Mouse (Mus musculus) left cerebral cortex, postnatal 14 days (tissue): ENCODE measurements around the gene Tmed10. TPM values are rescaled to one million over a fixed set of nuclear protein-coding genes. Genes with fewer than 3 reads are reported as not detected.

Experiments
- DNase-seq, 2 experiments: peaks; one replicate each; pipeline ENCODE4 v3.0.0; 2021 to 2022; ENCODE audit warnings: low spot score in 2 of 2, mixed read lengths in 1 of 2
- intact Hi-C: fragments of 180-260 bp; cut with DNase I; formaldehyde crosslinking; loops from one replicate; pipeline ENCODE4 v1.15.1; 2025
- total RNA-seq, 2 experiments: library from RNA; stranded (reverse); gene quantifications; 2 replicates each; pipeline ENCODE4 v1.2.3; 2021

Tmed10 gene
- total RNA-seq, 2 experiments from 2014 or later, result 157 to 161 TPM

DNA sequence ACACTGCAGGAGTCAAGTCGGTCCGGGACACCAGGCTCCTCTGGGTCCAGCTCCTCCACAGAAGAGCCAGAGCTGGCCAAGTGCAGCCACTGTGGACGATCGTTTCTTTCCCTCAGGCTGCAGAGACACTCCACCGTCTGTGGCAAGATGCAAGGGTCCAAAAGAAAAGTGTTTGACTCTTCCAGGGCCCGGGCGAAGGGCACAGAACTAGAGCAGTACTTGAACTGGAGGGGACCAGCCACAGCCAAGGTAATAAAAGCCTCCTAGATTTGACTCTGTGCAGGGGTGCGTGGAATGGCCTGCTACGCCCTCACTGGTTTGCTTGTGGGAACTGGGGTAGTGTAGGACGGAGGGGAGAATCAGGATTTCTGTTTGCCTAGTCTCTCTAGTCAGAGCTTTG is 84.0 kb downstream of the Tmed10 start:
- no peak for DNase-seq
- intact Hi-C loops, result no loop called here

Other genes starting within 250 kb of the Tmed10 start
- 10 to 100 TPM; 37.9 to 41.1 TPM for gene Rps6kl1, start 223.6 kb downstream of the Tmed10 start, total RNA-seq
- gene Pgf, start 197.1 kb downstream of the Tmed10 start, total RNA-seq, result 1 to 10 TPM; 2.5 to 2.7 TPM
- gene Eif2b2, start 155.4 kb downstream of the Tmed10 start, total RNA-seq, result 10 to 100 TPM; 63.5 to 65.0 TPM
- gene Mlh3, start 104.2 kb downstream of the Tmed10 start, total RNA-seq, result 10 to 100 TPM; 14.3 TPM
- gene Acyp1, start 86.4 kb downstream of the Tmed10 start, total RNA-seq, result 10 to 100 TPM; 35.2 to 35.5 TPM
- 1 to 10 TPM; 1.4 to 1.5 TPM for gene Zc2hc1c, start 86.3 kb downstream of the Tmed10 start, total RNA-seq
- gene Nek9, start 35.5 kb downstream of the Tmed10 start, total RNA-seq, result 10 to 100 TPM; 25.1 to 26.4 TPM
- 10 to 100 TPM; 31.1 to 40.8 TPM for gene Fos, start 99.0 kb upstream of the Tmed10 start, total RNA-seq
- gene Jdp2, start 224.2 kb upstream of the Tmed10 start, total RNA-seq, result 10 to 100 TPM; 45.5 to 68.8 TPM